Mouse (Mus musculus) lung, embryonic 16.5 days (tissue): ENCODE results near the gene Acvr1c. TPM values are rescaled to one million over a fixed set of nuclear protein-coding genes. Genes with fewer than 3 reads are reported as not detected.

ENCODE experiments used
- ATAC-seq: fragments of 200-750 bp; cut with Nextera tagmentation; 2 replicates; pipeline ENCODE4 v1.8.0; 2017; ENCODE audit warnings: low read depth, mild to moderate bottlenecking, moderate library complexity
- H3K27ac ChIP-seq: fragments of 300-500 bp; sonication (generic); 2 replicates; pipeline ENCODE4 v1.5.1; 2014; ENCODE audit warnings: mild to moderate bottlenecking, control low read depth, low read length
- H3K27me3 ChIP-seq: fragments of 300-500 bp; sonication (generic); 2 replicates; pipeline ENCODE4 v1.6.1; 2014; ENCODE audit warnings: low read depth, low read length, mixed read lengths; ENCODE audit not compliant: control insufficient read depth, insufficient read depth
- H3K36me3 ChIP-seq: fragments of 300-500 bp; sonication (generic); 2 replicates; pipeline ENCODE4 v1.6.1; 2014; ENCODE audit warnings: low read length; ENCODE audit not compliant: control insufficient read depth, insufficient read depth
- H3K4me1 ChIP-seq: fragments of 300-500 bp; sonication (generic); replicated peaks from 2 replicates; pipeline ENCODE4 v1.6.1; 2014; ENCODE audit warnings: low read length, mixed read lengths; ENCODE audit not compliant: control insufficient read depth, insufficient read depth
- H3K4me2 ChIP-seq: fragments of 300-500 bp; sonication (generic); 2 replicates; pipeline ENCODE4 v1.6.1; 2014; ENCODE audit warnings: low read depth, low read length, control low read depth
- H3K4me3 ChIP-seq: fragments of 300-500 bp; sonication (generic); 2 replicates; pipeline ENCODE4 v1.5.1; 2014; ENCODE audit warnings: mild to moderate bottlenecking, low read length, control low read depth
- H3K9ac ChIP-seq: fragments of 300-500 bp; sonication (generic); 2 replicates; pipeline ENCODE4 v1.6.1; 2014; ENCODE audit warnings: low read length, control low read depth
- H3K9me3 ChIP-seq: fragments of 300-500 bp; sonication (generic); 2 replicates; pipeline ENCODE4 v1.6.1; 2016; ENCODE audit warnings: low read length; ENCODE audit not compliant: control insufficient read depth
- WGBS: fragments of 180-500 bp; shearing (Covaris S2); extraction: QIAGEN DNeasy Blood & Tissue Kit; methylation state at CpG from one replicate; pipeline ENCODE4 v1.1.7; 2014; 5-methylcytosine and 5-hydroxymethylcytosine counted together
- polyA plus RNA-seq: library from polyadenylated mRNA; unstranded; fragments of >200 nt; fragmentation: Nextera tagmentation; extraction: Ambion mirVana; gene quantifications from 2 replicates; pipeline ENCODE4 v1.2.1, GENCODE M21; 2015

Acvr1c gene
- polyA plus RNA-seq, 1 experiment from 2014 or later, result 1.4 TPM

- no peak overlapping the region for H3K4me3 ChIP-seq
- ATAC-seq, result no peak
- H3K27ac ChIP-seq, result no peak overlapping the region
- H3K9me3 ChIP-seq, result no peaks in the 10 kb centered on the region
- no peak overlapping the region for H3K9ac ChIP-seq
- no peak overlapping the region for H3K4me2 ChIP-seq
- H3K27me3 ChIP-seq, result no peaks in the 10 kb centered on the region
- 61% methylated on average over 2 of the region's 2 CpGs for WGBS
- no peaks in the 10 kb centered on the region for H3K4me1 ChIP-seq
- H3K36me3 ChIP-seq, result no peaks in the 10 kb centered on the region
Observed at GRCm38 (mm10) chr2:58237487-58237886, 120.2 kb downstream of the Acvr1c start.

Other genes starting within 250 kb of the Acvr1c start
- 3.8 and 4.6 TPM in 2 replicates for gene Cytip, start 162.4 kb downstream of the Acvr1c start, polyA plus RNA-seq
- not detected in 2 replicates for gene Gm17409, start 112.2 kb upstream of the Acvr1c start, polyA plus RNA-seq
- 4.8 and 5.6 TPM in 2 replicates for gene Acvr1, start 209.3 kb upstream of the Acvr1c start, polyA plus RNA-seq
- 6.6 and 7.4 TPM in 2 replicates for gene Upp2, start 209.4 kb upstream of the Acvr1c start, polyA plus RNA-seq